Mouse (Mus musculus) liver, embryonic 14.5 days (tissue): ENCODE data around the gene Fam234b.

Experiments used
- CTCF ChIP-seq: IDR thresholded peaks from 2 replicates; pipeline ENCODE4 v1.5.1; 2016; ENCODE audit warnings: antibody characterized with exemption, low read depth, control low read depth
- EP300 ChIP-seq: IDR thresholded peaks from 2 replicates; pipeline ENCODE4 v1.6.1; 2016; ENCODE audit warnings: antibody characterized with exemption, low read depth

- TF ChIP-seq CTCF (no peak), EP300 (no peak)
Measured at GRCm38 (mm10) chr6:135268392-135268791, 70.6 kb downstream of the Fam234b start.
